Mouse (Mus musculus) liver (tissue): ENCODE data around the gene Nrsn2.

Experiments
- DNase-seq: peaks from one replicate; pipeline ENCODE4 v3.0.0-alpha.2; 2020; ENCODE audit warnings: mixed read lengths

Nrsn2 gene

GRCm38 (mm10) chr2:152376345-152376741, at the start of gene Nrsn2:
Gene Nrsn2 (minus strand): TSS chr2:152376638.
- DNase-seq: no peak

- DNase-seq: no peak
Observed at GRCm38 (mm10) chr2:152415786-152416185, 39.3 kb upstream of the Nrsn2 start.

GRCm38 (mm10) chr2:152415287-152415686, 38.8 kb upstream of the Nrsn2 start, which contains the start of gene 6820408C15Rik:
Gene 6820408C15Rik (plus strand): TSS chr2:152415587.
- DNase-seq: no peak

DNA sequence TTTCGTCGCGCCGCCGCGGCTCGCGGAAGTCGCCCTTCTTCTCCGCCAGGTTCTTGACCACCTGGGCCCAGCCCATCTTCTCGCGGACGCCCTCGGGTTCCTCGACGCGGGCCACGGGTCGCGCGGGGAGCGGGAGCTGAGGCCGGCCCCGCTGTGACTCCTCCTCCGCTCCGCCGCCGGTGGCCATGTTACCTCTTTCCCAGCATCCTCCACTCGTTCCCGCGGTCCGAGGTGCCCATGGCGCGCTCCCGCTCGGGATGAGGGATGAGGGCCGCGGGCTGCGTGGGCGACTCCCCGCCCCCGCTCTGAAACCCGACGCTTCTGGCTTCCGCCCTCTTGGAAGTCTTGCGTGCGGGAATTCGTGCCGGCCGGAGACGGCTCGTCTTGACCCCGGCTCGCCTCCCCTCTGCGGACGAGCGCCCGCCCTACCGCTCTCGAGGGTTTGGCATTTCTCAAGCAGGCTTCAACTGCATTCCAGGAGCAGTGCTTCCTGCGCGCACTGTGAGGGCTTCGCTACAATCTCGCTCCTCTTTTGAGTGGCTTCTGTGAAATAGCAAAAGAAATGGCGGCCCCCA, 38.2 kb upstream of the Nrsn2 start, which contains the start of gene Zcchc3:
Zcchc3 (minus strand) TSS at position 437 of the 575 bp plus-strand sequence.
- peak; percentile 87 for DNase-seq

GRCm38 (mm10) chr2:152413765-152414584, 37.5 kb upstream of the Nrsn2 start:
- peak; percentile 59 for DNase-seq

- DNase-seq: peak; percentile 59
Observed at GRCm38 (mm10) chr2:152413158-152413764, 36.8 kb upstream of the Nrsn2 start.

DNA sequence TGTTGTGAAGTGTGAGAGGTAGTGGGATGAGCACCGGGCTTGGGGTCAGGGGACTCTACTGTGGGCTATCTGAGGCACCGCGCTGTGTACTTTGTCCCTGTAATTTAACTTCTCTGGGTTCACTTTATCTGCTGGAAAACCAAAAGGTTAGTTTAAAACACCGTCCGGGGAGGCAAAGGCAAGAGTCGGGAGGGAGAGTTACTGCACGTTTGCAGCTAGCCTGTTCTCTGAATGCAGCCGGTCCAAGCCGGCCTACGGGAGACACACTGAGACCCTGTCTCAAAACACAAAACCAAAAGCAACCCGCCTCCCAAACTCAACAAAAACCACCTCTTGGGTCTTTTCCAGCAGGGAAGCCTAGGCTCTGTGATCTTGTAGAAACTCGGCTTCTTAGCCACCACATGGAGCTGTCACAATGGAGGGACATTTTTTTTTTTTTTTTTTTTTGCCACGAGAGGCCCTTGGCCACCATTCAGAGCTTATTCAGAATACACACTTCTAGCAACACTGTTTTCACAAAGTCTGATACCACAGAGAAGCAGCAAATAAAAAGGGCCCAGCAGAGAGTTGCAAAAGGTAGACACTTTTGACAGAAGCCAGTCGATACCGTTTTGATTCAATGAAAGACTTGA, 36.2 kb upstream of the Nrsn2 start:
- DNase-seq: no peak

DNA sequence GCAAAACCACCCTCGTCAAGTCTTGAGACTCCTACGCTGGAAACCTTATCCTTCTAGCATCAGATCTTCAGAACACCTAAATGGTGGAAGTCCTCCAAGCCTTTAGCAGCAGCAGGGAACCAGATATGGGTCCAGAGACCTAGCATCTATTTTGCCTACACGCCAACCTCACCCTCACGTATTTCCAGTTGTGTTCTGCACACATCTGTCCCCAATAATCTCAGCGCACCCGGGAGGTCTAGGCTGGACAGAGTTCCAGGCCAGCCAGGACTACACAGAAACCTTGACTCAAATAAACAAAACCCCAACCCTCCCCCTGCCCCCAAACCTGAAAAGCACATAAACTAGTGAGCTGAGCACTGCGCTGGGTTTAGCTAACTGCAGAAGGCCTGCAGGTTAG, 35.0 kb upstream of the Nrsn2 start:
- DNase-seq: no peak

- peak; percentile 83 for DNase-seq
Observed at GRCm38 (mm10) chr2:152410971-152411371, 34.5 kb upstream of the Nrsn2 start.

DNA sequence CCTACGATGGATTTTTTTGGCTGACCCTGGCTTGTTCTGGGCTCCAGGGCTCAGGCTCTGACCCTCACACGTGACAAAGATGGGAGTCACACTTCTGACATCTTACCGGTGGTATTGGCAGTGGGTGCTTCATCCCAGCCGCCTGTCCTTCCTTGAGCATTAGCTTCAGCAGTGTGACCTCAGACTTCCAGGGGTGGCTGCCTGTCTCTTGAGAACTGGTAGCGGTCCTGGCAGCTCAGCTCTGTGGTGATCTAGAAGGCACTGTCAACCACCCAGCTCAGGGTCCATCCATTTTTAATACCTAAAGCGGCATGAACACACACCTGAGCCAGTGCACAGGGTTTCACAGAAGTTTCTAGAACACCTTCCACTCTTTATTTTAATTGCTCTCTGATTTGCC, 33.3 kb upstream of the Nrsn2 start:
- DNase-seq: no peak

GRCm38 (mm10) chr2:152406126-152406525, 29.7 kb upstream of the Nrsn2 start:
- peak; percentile 98 for DNase-seq

DNA sequence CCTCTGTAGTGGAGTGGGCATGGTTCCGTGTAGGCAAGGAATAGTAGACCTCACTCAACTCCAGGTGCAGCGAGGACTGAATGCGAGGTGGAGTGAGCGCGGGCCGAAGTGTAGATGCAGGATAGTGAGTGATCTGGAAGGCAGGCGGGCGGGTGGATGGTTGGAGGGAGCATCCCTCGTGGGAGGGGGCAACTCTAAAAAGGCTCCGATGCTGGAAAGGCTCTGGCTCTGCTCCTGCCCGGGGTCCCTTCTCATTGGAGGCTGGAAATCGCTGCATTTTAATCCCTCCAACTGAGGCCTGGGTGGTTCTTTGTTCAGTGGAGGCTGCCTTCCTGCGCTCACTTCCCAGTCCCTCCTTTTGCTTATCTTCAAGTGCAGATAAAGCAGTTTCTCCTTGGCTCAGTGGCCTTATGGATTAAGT, 22.7 kb upstream of the Nrsn2 start:
- DNase-seq: peak; percentile 40

DNA sequence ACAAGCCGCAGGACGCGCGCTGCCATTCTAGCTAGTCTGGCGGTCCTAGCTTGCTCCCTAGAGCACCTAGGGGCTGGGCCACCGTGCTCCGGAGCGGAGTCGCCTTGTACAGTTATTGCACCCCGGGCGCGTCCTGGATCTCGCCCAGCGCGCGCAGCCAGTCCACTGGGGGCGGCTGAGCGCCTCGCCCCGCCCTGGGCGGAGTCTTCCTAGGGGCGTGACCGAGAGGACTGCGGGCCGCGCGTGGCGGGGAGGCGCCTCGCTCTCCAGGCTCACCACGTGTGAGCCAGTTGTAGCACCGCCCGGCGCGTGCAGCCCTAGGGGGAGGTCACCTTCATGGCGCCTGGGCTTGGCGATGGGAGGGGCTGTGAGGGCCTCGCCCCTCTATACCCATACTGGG, 22.3 kb upstream of the Nrsn2 start:
- DNase-seq: peak; percentile 96

DNA sequence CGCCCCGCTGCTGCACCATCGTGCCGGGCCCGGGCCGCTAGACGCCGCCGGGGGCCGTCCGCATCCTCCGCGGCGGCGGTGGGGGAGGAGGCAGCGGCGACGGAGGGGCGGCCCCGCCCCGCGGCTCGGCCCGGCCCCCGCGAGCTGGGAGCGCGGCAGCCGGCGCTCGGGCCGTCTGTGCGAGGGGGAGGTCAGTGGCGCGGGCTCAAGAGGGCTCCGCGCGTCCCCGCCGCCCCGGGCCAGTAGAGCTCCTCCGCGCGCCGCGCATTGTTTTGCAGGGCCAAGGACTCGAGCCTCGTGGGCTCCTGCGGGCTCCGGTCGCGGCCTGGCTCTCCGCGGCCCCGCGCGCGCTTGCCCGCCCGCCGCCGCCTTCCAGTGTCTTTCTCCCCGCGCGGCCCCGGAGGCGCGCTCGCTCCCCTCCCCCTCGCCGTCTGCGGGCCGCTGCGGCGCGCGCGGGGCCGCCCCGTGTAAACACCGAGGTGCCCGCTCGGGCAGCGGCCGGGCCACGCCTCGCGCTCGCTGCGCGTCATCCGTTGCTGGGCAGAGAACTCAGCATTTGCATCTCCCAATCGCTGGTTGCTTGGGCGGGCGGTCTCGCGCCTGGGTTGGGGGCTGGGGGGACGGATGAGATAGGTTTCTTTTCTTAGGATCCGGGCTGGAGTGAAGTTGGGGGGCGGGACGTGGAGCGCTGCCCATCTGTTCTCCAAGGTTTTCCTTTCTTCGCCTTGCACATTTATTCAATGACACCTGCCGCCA, 21.4 kb upstream of the Nrsn2 start, which contains the start of gene Sox12:
Sox12 (minus strand) TSS at position 384 of the 756 bp plus-strand sequence.
- peak; percentile 95 for DNase-seq

DNA sequence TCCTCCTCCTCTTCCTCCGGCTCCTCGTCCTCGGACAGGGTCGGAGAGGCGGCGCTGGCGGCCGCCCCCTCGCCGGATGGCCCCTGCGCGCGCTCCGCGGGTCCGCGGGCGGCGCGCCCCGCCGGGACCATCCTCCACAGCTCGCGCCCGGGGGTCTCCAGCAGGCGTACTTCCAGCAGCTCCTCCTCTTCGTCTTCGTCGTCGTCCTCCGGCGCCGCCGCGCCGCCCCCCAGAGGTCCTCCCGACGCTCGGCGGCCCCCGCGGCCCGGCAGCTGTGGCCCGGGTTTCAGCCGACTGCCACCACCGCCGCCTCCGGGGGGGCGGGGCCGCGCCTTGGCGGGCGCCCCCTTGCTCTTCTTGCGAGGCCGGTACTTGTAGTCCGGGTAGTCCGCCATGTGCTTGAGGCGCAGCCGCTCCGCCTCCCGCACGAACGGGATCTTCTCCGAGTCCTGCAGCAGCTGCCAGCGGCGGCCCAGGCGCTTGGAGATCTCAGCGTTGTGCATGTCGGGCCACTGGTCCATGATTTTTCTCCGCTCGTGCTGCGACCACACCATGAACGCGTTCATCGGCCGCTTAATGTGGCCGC, 20.7 kb upstream of the Nrsn2 start:
- peak; percentile 80 for DNase-seq

GRCm38 (mm10) chr2:152396110-152397003, 19.9 kb upstream of the Nrsn2 start:
- peak; percentile 91 for DNase-seq

- no peak for DNase-seq
Observed at GRCm38 (mm10) chr2:152395271-152395920, 19.0 kb upstream of the Nrsn2 start.

GRCm38 (mm10) chr2:152393225-152394017, 17.0 kb upstream of the Nrsn2 start:
- DNase-seq: no peak

- DNase-seq: no peak
Observed at GRCm38 (mm10) chr2:152392786-152393185, 16.3 kb upstream of the Nrsn2 start.
